Mouse (Mus musculus): Measurements from ENCODE around the gene Oog2. TPM values are rescaled to one million over a fixed set of nuclear protein-coding genes. Genes with fewer than 3 reads are reported as not detected.
"Not testable (repeated sequence)": the region's sequence is repeated elsewhere in the genome, so short reads cannot be mapped to it uniquely, and the experiment has no call there.

Oog2 gene
- polyA plus RNA-seq (2012; fragmentation: generic; extraction: Trizol), result not detected

GRCm38 (mm10) chr4:144190419-144190818 lies at the start of gene Oog2:
Gene Oog2, plus strand, starts transcription at chr4:144190719.
- Histone ChIP-seq H3K36me3 (ENCODE audit: control insufficient read depth, insufficient read depth) (no peaks in the 10 kb centered on the region), H3ac (ENCODE audit: control insufficient read depth, insufficient read length) (no peak within 1 kb of the TSS), H3K4me2 (ENCODE audit: low read depth) (no peak within 1 kb of the TSS), H3K4me3 (no peak within 1 kb of the TSS), H3K79me2 (ENCODE audit: control insufficient read depth, insufficient read depth) (no peaks in the 10 kb centered on the region), H3K27me3 (ENCODE audit: control insufficient read depth, insufficient read depth, insufficient read length) (no peaks in the 10 kb centered on the region)
- TF ChIP-seq MYOG (IDR thresholded peaks at IDR 0.05; ENCODE audit: control insufficient read depth in 1 of 3, insufficient read depth in 1 of 3, insufficient read length in 2 of 3, low read depth in 2 of 3) (no peak), REST (IDR thresholded peaks at IDR 0.05; ENCODE audit: insufficient read depth, insufficient read length) (no peak), E2F4 (IDR thresholded peaks at IDR 0.05; ENCODE audit: insufficient read depth) (no peak), POLR2AphosphoS2 (IDR thresholded peaks at IDR 0.05; ENCODE audit: insufficient read length, low read depth) (no peak), TCF12 (IDR thresholded peaks at IDR 0.05; ENCODE audit: insufficient read depth, poor library complexity, severe bottlenecking) (no peak), CEBPB (IDR thresholded peaks at IDR 0.05; ENCODE audit: insufficient read depth, poor library complexity, severe bottlenecking) (no peak), MAX (IDR thresholded peaks at IDR 0.05; ENCODE audit: low read depth) (no peak), TCF3 (IDR thresholded peaks at IDR 0.05; ENCODE audit: insufficient read length, low read depth) (no peak), USF1 (IDR thresholded peaks at IDR 0.05; ENCODE audit: low read depth) (no peak), SRF (IDR thresholded peaks at IDR 0.05; ENCODE audit: control insufficient read depth, insufficient read length, low read depth) (no peak), MYOD1 (IDR thresholded peaks at IDR 0.05; ENCODE audit: control insufficient read depth in 1 of 3, insufficient read length in 2 of 3, low read depth in 2 of 3) (no peak)

GRCm38 (mm10) chr4:144162563-144162962 lies 28.0 kb upstream of the Oog2 start, which contains the start of gene Oog3:
Gene Oog3, minus strand, starts transcription at chr4:144162663.
- H3K36me3 ChIP-seq (ENCODE audit: control insufficient read depth, insufficient read depth), result no peaks in the 10 kb centered on the region
- H3K4me2 ChIP-seq (ENCODE audit: low read depth), result no peak within 1 kb of the TSS
- H3K27me3 ChIP-seq (ENCODE audit: control insufficient read depth, insufficient read depth, insufficient read length), result no peaks in the 10 kb centered on the region
- H3K4me3 ChIP-seq, result no peak within 1 kb of the TSS
- no peak within 1 kb of the TSS for H3ac ChIP-seq (ENCODE audit: control insufficient read depth, insufficient read length)
- TF ChIP-seq REST (IDR thresholded peaks at IDR 0.05; ENCODE audit: insufficient read depth, insufficient read length) (no peak), MYOG (IDR thresholded peaks at IDR 0.05; ENCODE audit: control insufficient read depth in 1 of 3, insufficient read depth in 1 of 3, insufficient read length in 2 of 3, low read depth in 2 of 3) (no peak)
- no peaks in the 10 kb centered on the region for H3K79me2 ChIP-seq (ENCODE audit: control insufficient read depth, insufficient read depth)

GRCm38 (mm10) chr4:144213218-144213617 lies 22.7 kb downstream of the Oog2 start, which contains the start of gene C87977:
Gene C87977, minus strand, starts transcription at chr4:144213318.
- H3K4me2 ChIP-seq (ENCODE audit: low read depth); H3K79me2 ChIP-seq (ENCODE audit: control insufficient read depth, insufficient read depth); H3K36me3 ChIP-seq (ENCODE audit: control insufficient read depth, insufficient read depth); H3ac ChIP-seq (ENCODE audit: control insufficient read depth, insufficient read length); H3K27me3 ChIP-seq (ENCODE audit: control insufficient read depth, insufficient read depth, insufficient read length); H3K4me3 ChIP-seq: not testable (repeated sequence)

Other genes starting within 250 kb of the Oog2 start
- not detected for gene Pramef25, start 239.7 kb upstream of the Oog2 start, polyA plus RNA-seq (2012; fragmentation: generic; extraction: Trizol)
- not detected for gene Gm13101, start 223.8 kb upstream of the Oog2 start, polyA plus RNA-seq (2012; fragmentation: generic; extraction: Trizol)
- not detected for gene Pramef17, start 196.3 kb upstream of the Oog2 start, polyA plus RNA-seq (2012; fragmentation: generic; extraction: Trizol)
- not detected for gene Pramel4, start 131.6 kb upstream of the Oog2 start, polyA plus RNA-seq (2012; fragmentation: generic; extraction: Trizol)
- gene Gm13102, start 84.2 kb upstream of the Oog2 start, polyA plus RNA-seq (2012; fragmentation: generic; extraction: Trizol), result not detected
- gene Oog3, start 28.1 kb upstream of the Oog2 start, polyA plus RNA-seq (2012; fragmentation: generic; extraction: Trizol), result not detected
- not detected for gene C87977, start 22.6 kb downstream of the Oog2 start, polyA plus RNA-seq (2012; fragmentation: generic; extraction: Trizol)
- not detected for gene Pramel5, start 89.8 kb downstream of the Oog2 start, polyA plus RNA-seq (2012; fragmentation: generic; extraction: Trizol)
- gene Gm13128, start 139.5 kb downstream of the Oog2 start, polyA plus RNA-seq (2012; fragmentation: generic; extraction: Trizol), result not detected
- not detected for gene Gm13119, start 167.2 kb downstream of the Oog2 start, polyA plus RNA-seq (2012; fragmentation: generic; extraction: Trizol)
- not detected for gene Pramef20, start 187.2 kb downstream of the Oog2 start, polyA plus RNA-seq (2012; fragmentation: generic; extraction: Trizol)
- not detected for gene Pramef12, start 217.7 kb downstream of the Oog2 start, polyA plus RNA-seq (2012; fragmentation: generic; extraction: Trizol)
- gene 1700012P22Rik, start 248.1 kb downstream of the Oog2 start, polyA plus RNA-seq (2012; fragmentation: generic; extraction: Trizol), result not detected